Mouse (Mus musculus) myocyte (in vitro differentiated cells): ENCODE measurements at regions not wholly inside any gene's neighbourhood (a gene's known extent, or its start where the extent isn't known, plus 50 kb on each side); places are given as distances from the start of the nearest gene placed in this dataset.
A peak's percentile ranks its signal among the peaks of the same experiment; 100 is the strongest.

Experiments used
- H3K27me3 ChIP-seq: one replicate; pipeline ENCODE4 v1.6.1; 2011; ENCODE audit not compliant: control insufficient read depth, insufficient read depth, insufficient read length
- H3K36me3 ChIP-seq: one replicate; pipeline ENCODE4 v1.6.1; 2011; ENCODE audit not compliant: control insufficient read depth, insufficient read depth
- H3K4me2 ChIP-seq: one replicate; pipeline ENCODE4 v1.6.1; 2011; ENCODE audit warnings: low read depth, control low read depth
- H3K4me3 ChIP-seq: one replicate; pipeline ENCODE4 v1.5.1; 2011; ENCODE audit warnings: mild to moderate bottlenecking, control low read depth, moderate library complexity
- H3K79me2 ChIP-seq: one replicate; pipeline ENCODE4 v1.6.1; 2011; ENCODE audit not compliant: control insufficient read depth, insufficient read depth
- H3ac ChIP-seq: one replicate; pipeline ENCODE4 v1.6.1; 2011; ENCODE audit not compliant: control insufficient read depth, insufficient read length
- CEBPB ChIP-seq: IDR thresholded peaks from 2 replicates; pipeline ENCODE4 v1.6.1; 2011; ENCODE audit warnings: mild to moderate bottlenecking, moderate library complexity; ENCODE audit not compliant: poor library complexity, insufficient read depth, severe bottlenecking
- E2F4 ChIP-seq: IDR thresholded peaks from one replicate; pipeline ENCODE4 v1.6.1; 2011; ENCODE audit warnings: mild to moderate bottlenecking, control low read depth, moderate library complexity; ENCODE audit not compliant: insufficient read depth
- MAX ChIP-seq: IDR thresholded peaks from one replicate; pipeline ENCODE4 v1.6.1; 2011; ENCODE audit warnings: low read depth, mild to moderate bottlenecking, control low read depth
- MYOD1 ChIP-seq, 3 experiments: IDR thresholded peaks; one replicate each; pipeline ENCODE4 v1.6.1; 2011; ENCODE audit warnings: control low read depth in 2 of 3, low read depth in 2 of 3, mild to moderate bottlenecking in 2 of 3, moderate library complexity in 1 of 3; ENCODE audit not compliant: insufficient read length in 2 of 3, control insufficient read depth in 1 of 3
- MYOG ChIP-seq, 3 experiments: IDR thresholded peaks; one replicate each; pipeline ENCODE4 v1.6.1; 2011; ENCODE audit warnings: control low read depth in 2 of 3, low read depth in 2 of 3, mild to moderate bottlenecking in 2 of 3; ENCODE audit not compliant: insufficient read length in 2 of 3, control insufficient read depth in 1 of 3, insufficient read depth in 1 of 3
- POLR2A ChIP-seq: IDR thresholded peaks from one replicate; pipeline ENCODE4 v1.6.1; 2011; ENCODE audit warnings: low read depth, mild to moderate bottlenecking, control low read depth, moderate library complexity; ENCODE audit not compliant: insufficient read length
- POLR2AphosphoS2 ChIP-seq: IDR thresholded peaks from one replicate; pipeline ENCODE4 v1.6.1; 2011; ENCODE audit warnings: low read depth, control low read depth; ENCODE audit not compliant: insufficient read length
- REST ChIP-seq: IDR thresholded peaks from one replicate; pipeline ENCODE4 v1.6.1; 2011; ENCODE audit warnings: mild to moderate bottlenecking, control low read depth, moderate library complexity; ENCODE audit not compliant: insufficient read depth, insufficient read length
- SRF ChIP-seq: IDR thresholded peaks from one replicate; pipeline ENCODE4 v1.6.1; 2011; ENCODE audit warnings: low read depth; ENCODE audit not compliant: control insufficient read depth, insufficient read length
- TCF12 ChIP-seq: IDR thresholded peaks from one replicate; pipeline ENCODE4 v1.6.1; 2011; ENCODE audit warnings: mild to moderate bottlenecking, control low read depth; ENCODE audit not compliant: poor library complexity, insufficient read depth, severe bottlenecking
- TCF3 ChIP-seq: IDR thresholded peaks from one replicate; pipeline ENCODE4 v1.6.1; 2011; ENCODE audit warnings: low read depth, control low read depth; ENCODE audit not compliant: insufficient read length
- USF1 ChIP-seq: IDR thresholded peaks from one replicate; pipeline ENCODE4 v1.6.1; 2011; ENCODE audit warnings: low read depth, mild to moderate bottlenecking, control low read depth, moderate library complexity

GRCm38 (mm10) chr12:14301676-14302365, 150.0 kb upstream of the Fam84a start:
- TF ChIP-seq MAX (no peak), TCF12 (no peak), CEBPB (0 out of 2 replicates have a peak, but pooled peaks have one; percentile 42), POLR2AphosphoS2 (no peak), SRF (no peak)
- Histone ChIP-seq H3K27me3 (no peaks in the 10 kb centered on the region), H3K36me3 (no peaks in the 10 kb centered on the region), H3ac (no peak overlapping the region), H3K4me3 (no peak overlapping the region), H3K4me2 (peak overlapping the region; percentile 46), H3K79me2 (no peaks in the 10 kb centered on the region)

DNA sequence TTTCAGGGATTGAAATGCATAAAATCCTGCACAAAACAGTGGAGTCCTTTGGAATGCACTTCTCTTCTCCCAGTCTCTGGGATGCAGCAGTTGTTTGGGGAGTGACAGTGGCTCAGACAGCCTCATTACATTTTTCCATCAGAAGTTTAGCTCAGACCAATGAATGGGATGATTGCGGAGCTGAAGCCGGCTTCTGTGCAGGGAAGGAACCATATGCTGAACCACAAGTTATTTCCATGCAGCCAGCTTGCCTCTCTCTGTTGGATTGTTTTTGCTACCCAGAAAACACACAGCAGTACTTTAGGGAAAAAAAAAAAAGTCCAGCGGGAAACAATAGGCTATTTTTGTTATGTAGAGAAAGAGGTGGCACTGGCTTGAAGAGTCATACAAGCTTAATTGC, 140.2 kb upstream of the Fam84a start:
- TF ChIP-seq TCF12 (no peak), REST (no peak), MYOG (IDR thresholded peaks at IDR 0.05; ENCODE audit: control insufficient read depth in 1 of 3, insufficient read depth in 1 of 3, insufficient read length in 2 of 3, low read depth in 2 of 3) (no peak), POLR2A (no peak), SRF (no peak), MYOD1 (IDR thresholded peaks at IDR 0.05; ENCODE audit: control insufficient read depth in 1 of 3, insufficient read length in 2 of 3, low read depth in 2 of 3) (no peak), MAX (no peak), E2F4 (no peak), USF1 (no peak), POLR2AphosphoS2 (no peak), CEBPB (no peak), TCF3 (no peak)
- H3K4me3 ChIP-seq, result no peak overlapping the region
- H3K36me3 ChIP-seq, result no peaks in the 10 kb centered on the region
- H3K79me2 ChIP-seq, result no peaks in the 10 kb centered on the region
- no peaks in the 10 kb centered on the region for H3K27me3 ChIP-seq
- no peak overlapping the region for H3ac ChIP-seq
- no peak overlapping the region for H3K4me2 ChIP-seq

GRCm38 (mm10) chr12:14287657-14288056, 135.8 kb upstream of the Fam84a start:
- H3K36me3 ChIP-seq, result no peaks in the 10 kb centered on the region
- H3ac ChIP-seq, result no peak overlapping the region
- no peaks in the 10 kb centered on the region for H3K27me3 ChIP-seq
- H3K79me2 ChIP-seq, result no peaks in the 10 kb centered on the region
- H3K4me2 ChIP-seq, result no peak overlapping the region
- TF ChIP-seq MAX, result no peak
- TF ChIP-seq MYOG (IDR thresholded peaks at IDR 0.05; ENCODE audit: control insufficient read depth in 1 of 3, insufficient read depth in 1 of 3, insufficient read length in 2 of 3, low read depth in 2 of 3), result no peak
- TF ChIP-seq POLR2A, result no peak
- TF ChIP-seq TCF12, result no peak
- no peak for TF ChIP-seq REST
- no peak for TF ChIP-seq MYOD1 (IDR thresholded peaks at IDR 0.05; ENCODE audit: control insufficient read depth in 1 of 3, insufficient read length in 2 of 3, low read depth in 2 of 3)
- TF ChIP-seq SRF, result no peak
- H3K4me3 ChIP-seq, result no peak overlapping the region

DNA sequence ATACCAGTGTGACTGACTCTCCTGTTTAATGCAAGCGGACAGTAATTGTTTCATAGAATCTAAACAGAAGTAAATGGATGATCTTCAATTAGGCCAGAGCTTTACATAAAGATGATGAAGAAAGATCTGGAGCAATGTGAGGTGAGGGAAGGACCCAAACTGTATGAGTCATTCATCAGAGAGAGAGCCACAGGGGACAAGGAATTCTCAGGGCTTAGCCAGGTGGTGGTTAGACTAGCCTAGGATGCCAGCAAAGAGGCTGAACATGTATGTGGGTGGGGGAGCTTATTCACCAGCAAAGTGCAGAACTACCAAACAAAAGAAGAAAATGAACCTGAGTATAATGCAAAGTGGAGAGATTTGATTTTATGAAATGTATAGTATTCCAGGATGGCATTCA, 134.8 kb upstream of the Fam84a start:
- H3K4me3 ChIP-seq, result no peak overlapping the region
- H3K79me2 ChIP-seq, result no peaks in the 10 kb centered on the region
- TF ChIP-seq POLR2AphosphoS2 (no peak), E2F4 (no peak), TCF12 (no peak), TCF3 (no peak), REST (no peak), MYOD1 (IDR thresholded peaks at IDR 0.05; ENCODE audit: control insufficient read depth in 1 of 3, insufficient read length in 2 of 3, low read depth in 2 of 3) (no peak), SRF (no peak), POLR2A (no peak), MYOG (IDR thresholded peaks at IDR 0.05; ENCODE audit: control insufficient read depth in 1 of 3, insufficient read depth in 1 of 3, insufficient read length in 2 of 3, low read depth in 2 of 3) (no peak), MAX (no peak), CEBPB (no peak)
- H3K4me2 ChIP-seq, result no peak overlapping the region
- H3ac ChIP-seq, result no peak overlapping the region
- no peaks in the 10 kb centered on the region for H3K36me3 ChIP-seq
- no peaks in the 10 kb centered on the region for H3K27me3 ChIP-seq

- Histone ChIP-seq H3K36me3 (no peaks in the 10 kb centered on the region), H3K27me3 (no peaks in the 10 kb centered on the region), H3K4me3 (no peak overlapping the region), H3K79me2 (no peaks in the 10 kb centered on the region), H3K4me2 (no peak overlapping the region), H3ac (no peak overlapping the region)
- TF ChIP-seq POLR2A (no peak), CEBPB (no peak), TCF3 (no peak), USF1 (no peak), MAX (no peak), MYOG (IDR thresholded peaks at IDR 0.05; ENCODE audit: control insufficient read depth in 1 of 3, insufficient read depth in 1 of 3, insufficient read length in 2 of 3, low read depth in 2 of 3) (no peak)
Measured at GRCm38 (mm10) chr12:14285870-14286535, 134.1 kb upstream of the Fam84a start.
